Mouse (Mus musculus): ENCODE results near the gene Lca5. TPM values are rescaled to one million over a fixed set of nuclear protein-coding genes. Genes with fewer than 3 reads are reported as not detected.
A peak's percentile ranks its signal among the peaks of the same experiment; 100 is the strongest.

Lca5 gene
- 1 to 10 TPM; 3.4 to 4.6 TPM for total RNA-seq (2021)
- long read RNA-seq, experiment 1, full-length matches to known transcripts: 1 of 1 reads
- long read RNA-seq, experiment 1, partial matches to known transcripts: 0 of 1 reads
- long read RNA-seq, experiment 1, other reads (novel, unspliced or antisense): 0 of 1 reads
- long read RNA-seq, experiment 2, partial matches to known transcripts: 2 of 3 reads
- long read RNA-seq, experiment 2, other reads (novel, unspliced or antisense): 1 of 3 reads

DNA sequence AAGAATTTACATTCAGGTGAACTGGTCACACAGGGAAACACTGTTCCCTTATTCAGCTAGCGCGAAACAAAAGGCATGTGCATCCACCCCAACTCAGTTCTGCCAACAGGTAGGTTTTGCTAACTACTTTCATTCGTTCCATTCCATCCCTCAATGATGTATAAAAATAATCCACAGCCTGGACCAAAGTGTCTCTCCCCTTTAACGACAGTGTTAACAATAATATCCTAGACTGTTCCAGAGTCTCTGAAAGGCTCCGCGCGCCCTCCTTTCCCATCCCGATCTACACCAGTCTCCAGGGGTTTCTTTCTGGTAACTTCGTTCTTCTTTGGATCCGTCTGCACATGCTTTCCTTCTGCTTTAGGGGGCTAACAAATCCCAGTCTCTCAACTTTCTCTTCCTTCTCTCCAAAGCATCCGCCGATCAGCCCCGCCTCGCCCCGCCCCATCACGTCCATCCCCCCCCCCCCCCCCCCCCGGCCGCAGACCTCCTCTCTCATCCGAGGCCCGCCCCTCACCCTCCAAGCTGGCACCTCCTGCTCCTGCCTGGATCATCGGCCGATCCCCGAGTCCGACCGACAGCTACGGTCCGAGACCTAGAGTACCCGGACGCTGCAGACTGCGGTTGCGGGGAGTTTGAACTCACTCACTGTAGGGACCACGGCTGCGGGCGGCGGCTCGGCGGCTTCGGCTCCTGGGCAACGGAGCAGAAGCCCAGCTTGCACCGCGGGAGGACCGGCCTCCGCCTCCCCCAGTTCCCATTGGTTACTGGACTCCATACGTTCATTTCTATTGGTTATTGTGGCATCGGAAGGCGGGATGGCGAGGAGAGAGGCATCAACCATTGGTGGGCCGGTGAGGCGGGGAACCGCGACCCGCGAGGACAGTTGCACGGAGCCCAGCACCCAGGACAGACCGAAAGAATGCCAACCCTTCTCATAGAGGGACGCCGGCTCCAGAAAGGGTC, at the start of gene Lca5:
Gene Lca5 (minus strand): TSS at position 736 of the 966 bp plus-strand sequence.
- peak; percentile 82 to 88 for DNase-seq (ENCODE audit: low spot score in 2 of 2)

GRCm38 (mm10) chr9:83488491-83489210, 47.7 kb upstream of the Lca5 start:
- no peak for DNase-seq (ENCODE audit: low spot score in 2 of 2)

DNA sequence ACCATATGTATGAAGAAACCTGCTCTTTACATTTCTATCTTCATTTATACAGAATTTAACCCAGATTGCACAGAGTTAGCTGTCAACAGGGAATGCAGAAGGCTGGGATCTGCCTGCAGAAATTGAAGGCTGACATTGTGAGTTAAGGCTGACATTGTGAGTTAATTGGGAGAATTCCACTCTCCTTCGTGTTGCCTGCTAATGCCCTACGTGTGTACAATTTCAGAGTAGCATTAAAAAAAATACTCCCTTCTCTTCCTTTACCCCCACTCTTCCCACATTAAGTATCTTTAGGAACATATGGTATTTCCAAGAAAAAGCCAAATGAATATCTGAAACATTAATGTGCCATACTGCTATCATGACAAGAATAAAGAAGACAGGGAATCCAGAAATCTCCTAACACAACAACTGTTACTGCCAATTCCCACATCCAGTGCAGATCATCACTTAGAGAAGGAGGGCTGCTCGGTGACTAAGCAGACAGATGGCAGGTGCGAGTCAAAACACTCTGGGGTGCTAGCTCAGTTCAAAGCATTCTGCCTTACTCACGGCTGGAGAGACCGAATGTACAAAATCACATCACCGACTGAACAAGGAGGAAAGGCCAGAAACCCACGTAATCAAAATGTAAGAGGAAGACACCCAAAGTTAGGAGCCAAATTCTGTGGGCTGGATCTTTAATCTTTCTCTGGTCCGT, 47.0 kb upstream of the Lca5 start:
- DNase-seq (ENCODE audit: low spot score in 2 of 2): no peak

GRCm38 (mm10) chr9:83485966-83486365, 45.0 kb upstream of the Lca5 start:
- DNase-seq (ENCODE audit: low spot score in 2 of 2): peak in 1 of 2 experiments; percentile 23

DNA sequence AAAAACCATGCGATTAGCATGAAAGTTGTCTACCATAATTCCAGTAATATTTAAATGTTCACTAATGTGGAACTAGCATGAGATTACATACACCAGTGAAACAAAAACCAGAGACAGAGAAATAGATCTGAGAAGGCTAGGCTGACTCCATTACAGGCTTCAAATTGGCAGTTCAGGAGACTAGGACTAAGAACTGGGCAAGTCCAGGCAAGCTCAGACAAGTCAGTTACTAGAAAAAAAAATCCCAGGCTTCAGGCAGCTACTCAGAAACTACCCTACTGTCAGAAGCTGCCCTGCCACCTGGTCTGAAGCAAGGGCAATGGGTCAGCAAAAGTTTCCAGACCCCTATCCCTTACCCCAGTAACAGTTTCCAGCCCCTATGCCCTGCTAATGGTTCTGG, 44.4 kb upstream of the Lca5 start:
- no peak for DNase-seq (ENCODE audit: low spot score in 2 of 2)

DNA sequence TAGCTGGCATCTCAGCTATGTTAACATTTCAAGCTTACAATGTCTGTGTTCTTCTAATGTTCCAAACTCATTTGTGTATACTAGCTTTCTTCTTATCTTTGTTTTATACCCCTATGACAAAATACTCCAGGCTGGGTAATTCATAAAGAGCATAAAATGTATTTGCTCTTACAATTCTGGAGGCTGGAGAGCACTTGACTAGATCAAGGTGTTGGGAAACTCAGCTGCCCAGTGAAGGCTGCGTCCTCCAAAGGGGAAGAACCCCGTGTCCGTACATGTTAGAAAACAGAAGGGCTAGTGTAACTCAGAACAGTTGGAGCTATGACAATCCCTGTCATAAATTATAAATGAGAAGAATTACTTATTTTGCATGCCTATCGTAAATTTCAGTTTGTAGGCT, 42.5 kb upstream of the Lca5 start:
- no peak for DNase-seq (ENCODE audit: low spot score in 2 of 2)

- DNase-seq (ENCODE audit: low spot score in 2 of 2): no peak
Measured at GRCm38 (mm10) chr9:83482176-83482949, 41.4 kb upstream of the Lca5 start.

DNA sequence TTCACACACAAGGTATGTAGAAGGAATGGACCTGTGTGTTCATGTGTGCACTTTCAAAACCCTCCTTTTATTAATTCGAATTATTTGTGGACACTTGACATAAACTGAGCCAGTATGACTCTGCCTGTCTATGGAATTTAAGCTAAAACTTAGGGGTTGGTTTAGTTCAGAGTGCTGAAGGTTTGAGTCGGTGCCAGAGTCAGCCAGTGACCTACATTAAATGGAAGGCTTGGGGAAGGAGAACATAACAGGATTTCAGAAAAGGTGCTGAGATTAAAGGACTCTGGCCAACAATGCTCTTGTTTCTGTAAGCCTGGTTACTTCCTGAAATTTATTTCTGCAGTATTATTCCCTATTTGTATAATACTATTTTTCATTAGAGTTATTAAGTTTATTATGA, 28.9 kb upstream of the Lca5 start:
- no peak for DNase-seq (ENCODE audit: low spot score in 2 of 2)

DNA sequence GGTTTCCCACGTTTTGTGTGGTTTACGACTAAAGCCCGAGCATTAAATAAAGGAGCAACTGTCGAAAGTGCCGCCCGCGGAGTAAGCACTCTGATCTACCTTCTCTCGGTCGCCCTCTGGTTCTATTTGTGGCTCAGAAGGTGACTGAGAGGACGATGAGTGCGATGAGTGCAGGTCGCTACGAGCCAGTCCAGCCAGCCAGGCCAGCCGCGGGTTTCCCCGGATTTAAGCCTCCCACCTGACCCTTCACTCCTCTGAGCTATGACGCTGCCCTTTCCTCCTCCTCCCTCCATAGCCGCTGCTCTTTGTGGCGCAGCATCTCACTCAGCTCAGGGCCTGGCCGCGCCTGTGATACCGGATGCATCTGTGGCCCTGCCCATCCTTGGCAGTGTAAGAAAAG, 6.8 kb upstream of the Lca5 start:
- DNase-seq (ENCODE audit: low spot score in 2 of 2): peak; percentile 42 to 43

- no peak for DNase-seq (ENCODE audit: low spot score in 2 of 2)
Measured at GRCm38 (mm10) chr9:83447176-83447575, 6.2 kb upstream of the Lca5 start.

DNA sequence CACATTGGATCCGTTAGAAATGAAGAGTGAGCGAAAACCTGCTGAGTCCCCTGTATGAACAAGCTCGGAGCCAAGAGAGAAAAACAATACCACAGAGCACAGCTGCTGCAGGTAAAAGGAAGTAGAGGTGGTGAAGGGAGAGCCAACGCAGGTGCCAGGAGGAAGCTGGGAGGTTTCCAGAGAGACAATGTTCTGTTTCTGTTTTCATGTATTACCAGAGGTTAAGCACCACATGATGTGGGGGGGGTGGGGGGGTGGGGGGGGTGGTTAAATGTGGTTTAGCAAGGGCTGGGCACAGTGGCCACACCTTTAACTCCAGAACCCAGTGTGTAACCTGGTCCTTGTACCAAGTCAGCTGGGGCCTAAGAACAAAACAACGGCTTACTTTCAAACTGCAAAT, 3.3 kb downstream of the Lca5 start:
- DNase-seq (ENCODE audit: low spot score in 2 of 2): no peak

DNA sequence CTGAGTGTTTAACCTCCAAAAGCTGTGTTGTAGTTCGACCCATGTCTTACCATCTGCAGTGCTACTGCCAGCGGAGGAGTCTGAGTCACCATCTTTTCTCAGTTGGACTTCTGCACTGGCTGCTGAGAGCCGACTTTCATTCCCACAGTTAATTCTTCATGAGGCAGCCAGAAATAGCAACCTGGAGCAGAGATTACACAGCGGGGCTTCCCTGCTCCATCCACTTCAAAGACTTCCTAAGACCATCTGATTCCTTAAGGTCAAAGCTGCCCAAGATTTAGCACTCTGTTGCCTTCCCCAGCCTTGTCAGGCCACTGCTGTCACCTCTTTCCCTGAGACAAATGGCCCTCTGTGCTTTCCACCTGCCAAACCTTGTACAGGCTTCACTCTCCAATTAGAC, 6.4 kb downstream of the Lca5 start:
- no peak for DNase-seq (ENCODE audit: low spot score in 2 of 2)

DNA sequence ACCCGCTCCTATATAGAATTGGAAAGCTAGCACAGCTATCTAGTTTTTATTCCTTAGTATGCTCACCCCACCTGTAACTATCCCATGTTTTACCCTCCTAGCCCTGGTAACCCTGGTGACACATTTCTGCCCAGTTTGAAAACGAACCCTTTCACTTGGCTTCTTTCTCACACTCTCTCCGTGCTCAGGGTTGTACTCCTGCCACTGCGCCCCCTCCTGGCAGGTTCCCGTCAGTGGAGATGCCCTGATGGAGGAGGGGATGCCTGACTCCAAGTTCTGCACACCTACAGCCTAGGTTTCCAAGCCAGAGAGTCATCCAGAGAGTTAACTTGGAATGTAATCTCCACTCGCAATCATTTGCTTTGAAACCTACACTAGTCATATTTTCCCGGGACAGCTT, 7.3 kb downstream of the Lca5 start:
- no peak for DNase-seq (ENCODE audit: low spot score in 2 of 2)

GRCm38 (mm10) chr9:83427926-83428325, 13.0 kb downstream of the Lca5 start:
- DNase-seq (ENCODE audit: low spot score in 2 of 2): no peak

DNA sequence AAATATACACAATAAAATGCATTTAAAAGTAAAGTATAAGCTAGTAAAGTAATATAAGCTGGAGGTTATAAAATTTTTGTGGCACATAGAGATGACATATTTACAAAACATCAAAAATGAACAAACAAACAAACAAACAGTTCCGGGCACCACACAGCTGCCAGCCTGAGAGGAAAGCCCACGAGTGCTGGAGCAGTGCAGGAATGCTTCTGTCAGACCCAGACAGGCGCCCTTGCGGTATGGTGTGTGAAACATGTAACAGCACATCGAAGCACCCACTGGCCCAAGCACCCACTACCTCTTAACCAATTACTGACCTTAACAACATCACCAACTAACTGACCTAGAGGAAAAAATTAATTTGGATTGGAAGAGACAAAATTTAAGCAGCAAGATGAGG, 22.0 kb downstream of the Lca5 start:
- no peak for DNase-seq (ENCODE audit: low spot score in 2 of 2)

DNA sequence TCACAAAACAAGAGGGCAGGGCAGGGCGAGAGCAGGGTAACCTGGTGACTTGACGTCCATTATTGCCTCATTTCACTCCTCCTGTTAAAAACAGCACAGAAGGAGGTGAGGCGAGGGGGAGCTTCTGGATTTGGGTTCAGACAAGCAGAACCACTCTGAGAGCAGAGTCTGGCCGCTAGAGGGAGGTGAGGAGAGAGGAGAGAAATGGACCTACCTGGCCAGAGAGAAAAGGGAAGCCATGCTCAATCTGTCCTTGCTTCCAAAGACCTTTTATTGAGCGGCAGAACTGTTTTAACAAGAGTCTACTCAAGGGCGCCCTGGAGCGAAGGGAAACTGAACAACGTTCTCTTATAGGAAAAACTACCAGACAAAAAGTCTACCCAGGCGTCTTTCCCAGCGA, 27.9 kb downstream of the Lca5 start:
- peak; percentile 11 to 26 for DNase-seq (ENCODE audit: low spot score in 2 of 2)

- no peak for DNase-seq (ENCODE audit: low spot score in 2 of 2)
Measured at GRCm38 (mm10) chr9:83405150-83405549, 35.8 kb downstream of the Lca5 start.

GRCm38 (mm10) chr9:83400783-83401182, 40.1 kb downstream of the Lca5 start:
- DNase-seq (ENCODE audit: low spot score in 2 of 2): no peak

DNA sequence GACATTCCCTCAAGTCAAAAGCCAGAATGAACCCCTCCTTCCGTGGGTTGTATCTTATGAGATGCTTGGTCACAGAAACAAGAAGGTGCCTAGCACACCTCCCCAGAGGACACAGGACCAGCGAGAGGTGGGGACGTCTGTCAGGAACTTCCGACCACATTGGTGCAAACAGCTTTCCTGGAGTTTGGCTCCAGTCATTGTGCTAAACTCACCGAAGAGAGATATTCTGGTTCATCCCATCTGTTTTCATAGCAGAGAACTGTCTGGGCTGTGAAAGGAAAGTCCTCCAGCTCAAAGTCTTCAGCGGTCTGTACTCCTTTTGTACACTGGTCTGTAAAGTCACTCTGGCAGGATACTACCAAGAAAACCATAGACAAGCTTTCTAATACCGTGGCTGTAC, 41.5 kb downstream of the Lca5 start:
- DNase-seq (ENCODE audit: low spot score in 2 of 2): no peak

DNA sequence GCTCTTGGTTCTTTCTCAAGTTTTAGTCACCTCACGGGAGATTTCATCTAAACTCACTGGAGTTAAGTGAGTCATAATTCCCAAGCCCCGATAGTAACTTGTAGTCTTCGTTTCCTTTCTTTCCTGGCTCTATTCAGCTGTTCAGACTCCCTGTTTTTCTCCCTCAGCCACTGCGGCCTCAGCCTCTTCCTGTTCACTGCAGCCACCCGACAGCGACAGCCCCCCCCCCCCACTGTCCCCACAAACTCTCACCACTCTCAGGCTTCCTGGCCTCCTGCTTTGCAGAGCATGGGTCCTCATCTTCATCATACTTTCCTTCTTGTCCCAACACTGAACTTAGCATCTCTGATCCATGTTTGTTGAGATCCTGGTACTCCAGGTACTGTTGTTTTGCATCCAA, 42.7 kb downstream of the Lca5 start:
- no peak for DNase-seq (ENCODE audit: low spot score in 2 of 2)

Data from adrenal gland, adult 18-20 months (tissue).